Mouse (Mus musculus): ENCODE results near the gene Zfp128. TPM values are rescaled to one million over a fixed set of nuclear protein-coding genes. Genes with fewer than 3 reads are reported as not detected.
"Not testable (repeated sequence)": the region's sequence is repeated elsewhere in the genome, so short reads cannot be mapped to it uniquely, and the experiment has no call there.

Zfp128 gene
- polyA plus RNA-seq, 1 experiment from 2014 or later, result 9.0 TPM

GRCm38 (mm10) chr7:12910181-12910668, 29.2 kb downstream of the Zfp128 start:
- 7% methylated on average over 19 of the region's 19 CpGs for WGBS
- peaks cover 31% of the 10 kb centered on the region for H3K36me3 ChIP-seq (ENCODE audit: control insufficient read depth, insufficient read depth, low read length)
- H3K9ac ChIP-seq (replicated peaks; ENCODE audit: low read length), result peak overlapping the region; percentile 61
- peak overlapping the region; percentile 86 for H3K27ac ChIP-seq (replicated peaks; ENCODE audit: low read depth, low read length)
- 0 out of 2 replicates have a peak, but pooled peaks cover 2% of the 10 kb centered on the region for H3K4me1 ChIP-seq (ENCODE audit: control insufficient read depth, insufficient read depth, low read length)
- ATAC-seq (ENCODE audit: low FRiP score, low TSS enrichment), result peak; percentile 78
- H3K9me3 ChIP-seq (ENCODE audit: control insufficient read depth, low read length), result no peaks in the 10 kb centered on the region
- peak overlapping the region; percentile 43 for H3K4me3 ChIP-seq (replicated peaks; ENCODE audit: low read depth, low read length)
- no peaks in the 10 kb centered on the region for H3K27me3 ChIP-seq (ENCODE audit: control insufficient read depth, insufficient read depth, low read length)
- H3K4me2 ChIP-seq (ENCODE audit: low read length), result peak overlapping the region; percentile 56
- peak; percentile 81 for DNase-seq

GRCm38 (mm10) chr7:12913556-12913955, 32.6 kb downstream of the Zfp128 start:
- no peak overlapping the region for H3K4me3 ChIP-seq (replicated peaks; ENCODE audit: low read depth, low read length)
- no peak overlapping the region for H3K27ac ChIP-seq (replicated peaks; ENCODE audit: low read depth, low read length)
- peaks cover 4% of the 10 kb centered on the region; the same call in 1 of the 2 replicates for H3K36me3 ChIP-seq (ENCODE audit: control insufficient read depth, insufficient read depth, low read length)
- H3K9ac ChIP-seq (replicated peaks; ENCODE audit: low read length), result no peak overlapping the region
- 0 out of 2 replicates have a peak, but pooled peaks cover 2% of the 10 kb centered on the region for H3K4me1 ChIP-seq (ENCODE audit: control insufficient read depth, insufficient read depth, low read length)
- H3K9me3 ChIP-seq (ENCODE audit: control insufficient read depth, low read length), result no peaks in the 10 kb centered on the region
- no peak overlapping the region for H3K4me2 ChIP-seq (ENCODE audit: low read length)
- DNase-seq, result peak; percentile 61
- ATAC-seq (ENCODE audit: low FRiP score, low TSS enrichment), result no peak
- H3K27me3 ChIP-seq (ENCODE audit: control insufficient read depth, insufficient read depth, low read length), result no peaks in the 10 kb centered on the region

- H3K4me1 ChIP-seq (ENCODE audit: control insufficient read depth, insufficient read depth, low read length); H3K9ac ChIP-seq (replicated peaks; ENCODE audit: low read length); H3K4me2 ChIP-seq (ENCODE audit: low read length); H3K9me3 ChIP-seq (ENCODE audit: control insufficient read depth, low read length); H3K27ac ChIP-seq (replicated peaks; ENCODE audit: low read depth, low read length); H3K27me3 ChIP-seq (ENCODE audit: control insufficient read depth, insufficient read depth, low read length); ATAC-seq (ENCODE audit: low FRiP score, low TSS enrichment); H3K4me3 ChIP-seq (replicated peaks; ENCODE audit: low read depth, low read length); DNase-seq: not testable (repeated sequence)
- H3K36me3 ChIP-seq (ENCODE audit: control insufficient read depth, insufficient read depth, low read length), result peaks cover 24% of the 10 kb centered on the region
- WGBS, result 90% methylated on average over 7 of the region's 8 CpGs
These were observed 39.5 kb downstream of the Zfp128 start for GRCm38 (mm10) chr7:12920495-12920894.

GRCm38 (mm10) chr7:12921318-12921704, 40.3 kb downstream of the Zfp128 start:
- ATAC-seq (ENCODE audit: low FRiP score, low TSS enrichment), result no peak
- no peak for DNase-seq

GRCm38 (mm10) chr7:12921705-12922465, 40.9 kb downstream of the Zfp128 start, which contains the start of gene Rps5:
TSS of gene Rps5 (plus strand) at chr7:12922290.
- WGBS, result under 1% methylated on average over 55 of the region's 55 CpGs
- DNase-seq (peak; percentile 100), ATAC-seq (ENCODE audit: low FRiP score, low TSS enrichment) (peak; percentile 98)
- peaks cover 38% of the 10 kb centered on the region for H3K36me3 ChIP-seq (ENCODE audit: control insufficient read depth, insufficient read depth, low read length)
- H3K9ac ChIP-seq (replicated peaks; ENCODE audit: low read length), result peak within 1 kb of the TSS; percentile 73
- peak within 1 kb of the TSS; percentile 78 for H3K4me3 ChIP-seq (replicated peaks; ENCODE audit: low read depth, low read length)
- H3K9me3 ChIP-seq (ENCODE audit: control insufficient read depth, low read length), result no peaks in the 10 kb centered on the region
- peaks cover 7% of the 10 kb centered on the region for H3K27me3 ChIP-seq (ENCODE audit: control insufficient read depth, insufficient read depth, low read length)
- H3K4me2 ChIP-seq (ENCODE audit: low read length), result peak within 1 kb of the TSS; percentile 95
- H3K27ac ChIP-seq (replicated peaks; ENCODE audit: low read depth, low read length), result peak within 1 kb of the TSS; percentile 89
- peaks cover 10% of the 10 kb centered on the region for H3K4me1 ChIP-seq (ENCODE audit: control insufficient read depth, insufficient read depth, low read length)

More at GRCm38 (mm10) chr7:12921318-12921704, 40.3 kb downstream of the Zfp128 start:
- peaks cover 32% of the 10 kb centered on the region for H3K36me3 ChIP-seq (ENCODE audit: control insufficient read depth, insufficient read depth, low read length)
- H3K27me3 ChIP-seq (ENCODE audit: control insufficient read depth, insufficient read depth, low read length), result peaks cover 5% of the 10 kb centered on the region; the same call in 1 of the 2 replicates
- peak overlapping the region; percentile 71 for H3K9ac ChIP-seq (replicated peaks; ENCODE audit: low read length)
- peak overlapping the region; percentile 89 for H3K27ac ChIP-seq (replicated peaks; ENCODE audit: low read depth, low read length)
- peaks cover 10% of the 10 kb centered on the region for H3K4me1 ChIP-seq (ENCODE audit: control insufficient read depth, insufficient read depth, low read length)
- WGBS, result 4% methylated on average over 3 of the region's 3 CpGs
- H3K4me3 ChIP-seq (replicated peaks; ENCODE audit: low read depth, low read length), result peak overlapping the region; percentile 78
- peak overlapping the region; percentile 95 for H3K4me2 ChIP-seq (ENCODE audit: low read length)
- H3K9me3 ChIP-seq (ENCODE audit: control insufficient read depth, low read length), result no peaks in the 10 kb centered on the region

GRCm38 (mm10) chr7:12922729-12923128, 41.8 kb downstream of the Zfp128 start:
- peak overlapping the region; percentile 78 for H3K4me3 ChIP-seq (replicated peaks; ENCODE audit: low read depth, low read length)
- H3K27me3 ChIP-seq (ENCODE audit: control insufficient read depth, insufficient read depth, low read length), result peaks cover 16% of the 10 kb centered on the region
- no peak for ATAC-seq (ENCODE audit: low FRiP score, low TSS enrichment)
- peaks cover 10% of the 10 kb centered on the region for H3K4me1 ChIP-seq (ENCODE audit: control insufficient read depth, insufficient read depth, low read length)
- H3K9me3 ChIP-seq (ENCODE audit: control insufficient read depth, low read length), result no peaks in the 10 kb centered on the region
- peak overlapping the region; percentile 92 for H3K4me2 ChIP-seq (ENCODE audit: low read length)
- H3K9ac ChIP-seq (replicated peaks; ENCODE audit: low read length), result peak overlapping the region; percentile 73
- DNase-seq, result no peak
- 4% methylated on average over 8 of the region's 8 CpGs for WGBS
- H3K27ac ChIP-seq (replicated peaks; ENCODE audit: low read depth, low read length), result 0 out of 2 replicates have a peak overlapping the region, but pooled peaks have one; percentile 14
- H3K36me3 ChIP-seq (ENCODE audit: control insufficient read depth, insufficient read depth, low read length), result peaks cover 44% of the 10 kb centered on the region

- DNase-seq, result no peak
- H3K4me1 ChIP-seq (ENCODE audit: control insufficient read depth, insufficient read depth, low read length), result peaks cover 10% of the 10 kb centered on the region
- peaks cover 47% of the 10 kb centered on the region for H3K36me3 ChIP-seq (ENCODE audit: control insufficient read depth, insufficient read depth, low read length)
- ATAC-seq (ENCODE audit: low FRiP score, low TSS enrichment), result no peak
- no peak overlapping the region for H3K27ac ChIP-seq (replicated peaks; ENCODE audit: low read depth, low read length)
- no peaks in the 10 kb centered on the region for H3K9me3 ChIP-seq (ENCODE audit: control insufficient read depth, low read length)
- 86% methylated on average over 7 of the region's 7 CpGs for WGBS
- no peak overlapping the region for H3K4me2 ChIP-seq (ENCODE audit: low read length)
- H3K27me3 ChIP-seq (ENCODE audit: control insufficient read depth, insufficient read depth, low read length), result peaks cover 21% of the 10 kb centered on the region
- H3K4me3 ChIP-seq (replicated peaks; ENCODE audit: low read depth, low read length), result no peak overlapping the region
- H3K9ac ChIP-seq (replicated peaks; ENCODE audit: low read length), result no peak overlapping the region
These were observed 45.3 kb downstream of the Zfp128 start for GRCm38 (mm10) chr7:12926316-12926715.

- no peak for DNase-seq
- peak within 1 kb of the TSS; percentile 19 for H3K4me3 ChIP-seq (replicated peaks; ENCODE audit: low read depth, low read length)
- peaks cover 10% of the 10 kb centered on the region for H3K4me1 ChIP-seq (ENCODE audit: control insufficient read depth, insufficient read depth, low read length)
- H3K9ac ChIP-seq (replicated peaks; ENCODE audit: low read length), result peak within 1 kb of the TSS; percentile 20; the same call in 1 of the 2 replicates
- no peak for ATAC-seq (ENCODE audit: low FRiP score, low TSS enrichment)
- H3K27me3 ChIP-seq (ENCODE audit: control insufficient read depth, insufficient read depth, low read length), result peaks cover 21% of the 10 kb centered on the region
- H3K9me3 ChIP-seq (ENCODE audit: control insufficient read depth, low read length), result no peaks in the 10 kb centered on the region
- H3K27ac ChIP-seq (replicated peaks; ENCODE audit: low read depth, low read length), result no peak within 1 kb of the TSS
- WGBS, result 32% methylated on average over 8 of the region's 8 CpGs
- H3K36me3 ChIP-seq (ENCODE audit: control insufficient read depth, insufficient read depth, low read length), result peaks cover 47% of the 10 kb centered on the region
- peak within 1 kb of the TSS; percentile 40 for H3K4me2 ChIP-seq (ENCODE audit: low read length)
These were observed 46.3 kb downstream of the Zfp128 start, which contains the start of gene Rnf225 for GRCm38 (mm10) chr7:12927191-12927680. TSS of gene Rnf225 (plus strand) at chr7:12927416.

Measured in midbrain, embryonic 14.5 days (tissue).